Mouse (Mus musculus) CH12.LX (cell line): ENCODE measurements at regions not wholly inside any gene's neighbourhood (a gene's known extent, or its start where the extent isn't known, plus 50 kb on each side); places are given as distances from the start of the nearest gene placed in this dataset.

Experiments
- DNase-seq: peaks from one replicate; pipeline ENCODE4 v3.0.0-alpha.2; 2013; ENCODE audit errors: extremely low read depth
- H3K27ac ChIP-seq: 2 replicates; pipeline ENCODE4 v1.5.1; 2012; ENCODE audit warnings: low read depth, mild to moderate bottlenecking, control low read depth, moderate library complexity; ENCODE audit not compliant: insufficient read depth
- H3K27me3 ChIP-seq: replicated peaks from 2 replicates; pipeline ENCODE3; 2012; ENCODE audit warnings: inconsistent platforms
- H3K36me3 ChIP-seq, 2 experiments: replicated peaks in 1 of 2; 2 replicates each; pipeline versions ENCODE3 to v1.6.1; 2012; ENCODE audit warnings: inconsistent platforms in 1 of 2, low read length in 1 of 2, mild to moderate bottlenecking in 1 of 2, mixed read lengths in 1 of 2, moderate library complexity in 1 of 2; ENCODE audit not compliant: control insufficient read depth in 1 of 2, insufficient read depth in 1 of 2
- H3K4me1 ChIP-seq, 2 experiments: 2 replicates each; pipeline ENCODE4 v1.6.1; 2012; ENCODE audit warnings: inconsistent platforms in 1 of 2, moderate library complexity in 1 of 2; ENCODE audit not compliant: insufficient read depth in 2 of 2, control insufficient read depth in 1 of 2
- H3K4me2 ChIP-seq: 2 replicates; pipeline ENCODE4 v1.6.1; 2012; ENCODE audit warnings: low read depth, mild to moderate bottlenecking, control low read depth; ENCODE audit not compliant: poor library complexity, insufficient read depth, severe bottlenecking
- H3K4me3 ChIP-seq, 3 experiments: fragments of 150-350 bp in 1 of 3; sonication (generic) in 1 of 3; replicated peaks in 1 of 3; 2 replicates each; pipeline versions ENCODE3 to v1.5.1; 2011 to 2012; ENCODE audit warnings: low read depth in 2 of 3, low read length in 2 of 3, mild to moderate bottlenecking in 2 of 3, moderate library complexity in 2 of 3, control low read depth in 1 of 3, improper control_type of control experiment in 1 of 3, inconsistent platforms in 1 of 3, mixed read lengths in 1 of 3; ENCODE audit not compliant: poor library complexity in 1 of 3
- H3K79me2 ChIP-seq: replicated peaks from 2 replicates; pipeline ENCODE4 v1.6.1; 2012; ENCODE audit warnings: mild to moderate bottlenecking, moderate library complexity; ENCODE audit not compliant: control insufficient read depth, poor library complexity, insufficient read depth, severe bottlenecking; ENCODE audit errors: extremely low read depth
- H3K9ac ChIP-seq: 2 replicates; pipeline ENCODE4 v1.6.1; 2012; ENCODE audit warnings: low read depth, mild to moderate bottlenecking, control low read depth, moderate library complexity; ENCODE audit not compliant: insufficient read depth
- H3K9me3 ChIP-seq: replicated peaks from 2 replicates; pipeline ENCODE3; 2012; ENCODE audit warnings: low read length, inconsistent platforms, mixed read lengths
- CHD2 ChIP-seq: IDR thresholded peaks from 2 replicates; pipeline ENCODE4 v1.6.1; 2011; ENCODE audit warnings: low read length, improper control_type of control experiment
- E2F4 ChIP-seq: IDR thresholded peaks from 2 replicates; pipeline ENCODE4 v1.6.1; 2011; ENCODE audit warnings: low read depth, low read length, improper control_type of control experiment; ENCODE audit not compliant: insufficient replicate concordance
- EP300 ChIP-seq: IDR thresholded peaks from 2 replicates; pipeline ENCODE4 v1.6.1; 2011; ENCODE audit warnings: low read length, improper control_type of control experiment
- ETS1 ChIP-seq: conservative IDR thresholded peaks from 2 replicates; pipeline ENCODE4 v1.6.1; 2012; ENCODE audit warnings: low read depth, mild to moderate bottlenecking, inconsistent platforms, low read length, improper control_type of control experiment, moderate library complexity
- GABPA ChIP-seq: IDR thresholded peaks from 2 replicates; pipeline ENCODE4 v1.6.1; 2012; ENCODE audit warnings: low read depth, low read length, improper control_type of control experiment, inconsistent platforms; ENCODE audit not compliant: insufficient replicate concordance
- IRF4 ChIP-seq: IDR thresholded peaks from 2 replicates; pipeline ENCODE4 v1.6.1; 2014; ENCODE audit warnings: low read depth, mild to moderate bottlenecking, inconsistent platforms, low read length, improper control_type of control experiment
- JUN ChIP-seq: IDR thresholded peaks from 2 replicates; pipeline ENCODE4 v1.6.1; 2011; ENCODE audit warnings: low read depth, mild to moderate bottlenecking, low read length, improper control_type of control experiment, moderate library complexity; ENCODE audit not compliant: insufficient read depth
- JUND ChIP-seq: conservative IDR thresholded peaks from 2 replicates; pipeline ENCODE4 v1.6.1; 2011; ENCODE audit warnings: low read depth, low read length, improper control_type of control experiment
- KAT2A ChIP-seq: IDR thresholded peaks from 2 replicates; pipeline ENCODE4 v1.6.1; 2012; ENCODE audit warnings: low read length, improper control_type of control experiment, inconsistent platforms; ENCODE audit not compliant: insufficient replicate concordance
- MAFK ChIP-seq: IDR thresholded peaks from 2 replicates; pipeline ENCODE4 v1.6.1; 2011; ENCODE audit warnings: low read length, improper control_type of control experiment; ENCODE audit not compliant: insufficient replicate concordance
- MAX ChIP-seq: IDR thresholded peaks from 2 replicates; pipeline ENCODE4 v1.6.1; 2011; ENCODE audit warnings: low read length, improper control_type of control experiment
- NRF1 ChIP-seq: IDR thresholded peaks from 2 replicates; pipeline ENCODE4 v1.6.1; 2014; ENCODE audit warnings: low read depth, mild to moderate bottlenecking, inconsistent platforms, low read length, improper control_type of control experiment, moderate library complexity
- PAX5 ChIP-seq: IDR thresholded peaks from 2 replicates; pipeline ENCODE4 v1.6.1; 2012; ENCODE audit warnings: low read length, inconsistent platforms, mixed read lengths
- POLR2A ChIP-seq: IDR thresholded peaks from 2 replicates; pipeline ENCODE4 v1.6.1; 2011; ENCODE audit warnings: low read depth, mild to moderate bottlenecking, improper control_type of control experiment, low read length
- POLR2AphosphoS2 ChIP-seq: IDR thresholded peaks from 2 replicates; pipeline ENCODE4 v1.6.1; 2011; ENCODE audit warnings: low read depth, low read length, improper control_type of control experiment
- RCOR1 ChIP-seq: conservative IDR thresholded peaks from 2 replicates; pipeline ENCODE4 v1.6.1; 2012; ENCODE audit warnings: low read depth, mild to moderate bottlenecking, inconsistent platforms, low read length, improper control_type of control experiment
- SIN3A ChIP-seq: IDR thresholded peaks from 2 replicates; pipeline ENCODE4 v1.6.1; 2012; ENCODE audit warnings: low read length, improper control_type of control experiment, inconsistent platforms
- TCF12 ChIP-seq: IDR thresholded peaks from 2 replicates; pipeline ENCODE4 v1.6.1; 2014; ENCODE audit warnings: low read depth, mild to moderate bottlenecking, inconsistent platforms, low read length, improper control_type of control experiment
- UBTF ChIP-seq: IDR thresholded peaks from 2 replicates; pipeline ENCODE4 v1.6.1; 2012; ENCODE audit warnings: low read depth, mild to moderate bottlenecking, inconsistent platforms, low read length, improper control_type of control experiment, moderate library complexity
- ZC3H11A ChIP-seq: IDR thresholded peaks from 2 replicates; pipeline ENCODE4 v1.6.1; 2012; ENCODE audit warnings: low read depth, mild to moderate bottlenecking, inconsistent platforms, low read length, improper control_type of control experiment
- dilution Hi-C: fragments of 300-500 bp; cut with MboI; formaldehyde crosslinking; loops from 2 replicates; pipeline ENCODE4 v1.14.3; 2020; ENCODE audit warnings: low sequenced_read_pairs; ENCODE audit not compliant: extremely low pct_unique_long_range_greater_than_20kb, extremely low pct_ligation_motif_present
- in situ Hi-C: fragments of 300-500 bp; cut with MboI; formaldehyde crosslinking; loops from 3 replicates; pipeline ENCODE4 v1.14.3; 2019; ENCODE audit warnings: low sequenced_read_pairs, low pct_ligation_motif_present, low pct_unique_long_range_greater_than_20kb, mixed read lengths

- H3K27me3 ChIP-seq = no peaks in the 10 kb centered on the region
- no peak overlapping the region for H3K27ac ChIP-seq
- H3K79me2 ChIP-seq = no peaks in the 10 kb centered on the region
- TF ChIP-seq IRF4 = no peak
- TF ChIP-seq MAFK = peak; percentile 95
- no peak for TF ChIP-seq ZC3H11A
- TF ChIP-seq SIN3A = no peak
- no peak for TF ChIP-seq JUN
- no peaks in the 10 kb centered on the region for H3K9me3 ChIP-seq
- H3K4me1 ChIP-seq = no peaks in the 10 kb centered on the region
- no peak overlapping the region for H3K9ac ChIP-seq
- H3K4me2 ChIP-seq = no peak overlapping the region
- H3K4me3 ChIP-seq = no peak overlapping the region
- in situ Hi-C loops = no loop called here
- DNase-seq = no peak
- no peaks in the 10 kb centered on the region for H3K36me3 ChIP-seq
- dilution Hi-C loops = no loop called here
These were observed 221.6 kb upstream of the Rgma start for GRCm38 (mm10) chr7:73153668-73154067.

- Histone ChIP-seq H3K4me1 (no peaks in the 10 kb centered on the region), H3K9me3 (no peaks in the 10 kb centered on the region), H3K4me3 (no peak overlapping the region), H3K27me3 (no peaks in the 10 kb centered on the region), H3K9ac (no peak overlapping the region), H3K4me2 (no peak overlapping the region), H3K27ac (no peak overlapping the region), H3K79me2 (no peaks in the 10 kb centered on the region), H3K36me3 (no peaks in the 10 kb centered on the region)
- TF ChIP-seq MAX (no peak), RCOR1 (no peak), KAT2A (no peak), EP300 (no peak), PAX5 (no peak), JUND (no peak), POLR2AphosphoS2 (no peak), UBTF (no peak), E2F4 (no peak), POLR2A (no peak), NRF1 (no peak), CHD2 (no peak), GABPA (no peak), IRF4 (no peak), ETS1 (no peak), TCF12 (no peak)
- in situ Hi-C loops (no loop called here), dilution Hi-C loops (no loop called here)
- no peak for DNase-seq
These were observed 216.5 kb upstream of the Rgma start for GRCm38 (mm10) chr7:73158833-73159232.
